Mouse (Mus musculus) kidney, embryonic 16.5 days (tissue): ENCODE data around the gene Itgal. TPM values are rescaled to one million over a fixed set of nuclear protein-coding genes. Genes with fewer than 3 reads are reported as not detected.
A peak's percentile ranks its signal among the peaks of the same experiment; 100 is the strongest.
"Not testable (repeated sequence)": the region's sequence is repeated elsewhere in the genome, so short reads cannot be mapped to it uniquely, and the experiment has no call there.

Experiments
- ATAC-seq: fragments of 200-750 bp; cut with Nextera tagmentation; 2 replicates; pipeline ENCODE4 v1.8.0; 2017; ENCODE audit warnings: moderate TSS enrichment; ENCODE audit not compliant: low FRiP score, low TSS enrichment
- H3K27ac ChIP-seq: fragments of 300-500 bp; sonication (generic); 2 replicates; pipeline ENCODE4 v1.5.1; 2014; ENCODE audit warnings: low read length
- H3K27me3 ChIP-seq: fragments of 300-500 bp; sonication (generic); 2 replicates; pipeline ENCODE4 v1.6.1; 2014; ENCODE audit warnings: low read length, control low read depth, mixed read lengths; ENCODE audit not compliant: insufficient read depth
- H3K36me3 ChIP-seq: fragments of 300-500 bp; sonication (generic); 2 replicates; pipeline ENCODE4 v1.6.1; 2014; ENCODE audit warnings: low read length, control low read depth, mixed read lengths; ENCODE audit not compliant: insufficient read depth
- H3K4me1 ChIP-seq: fragments of 300-500 bp; sonication (generic); 2 replicates; pipeline ENCODE4 v1.6.1; 2014; ENCODE audit warnings: low read length, control low read depth, mixed read lengths; ENCODE audit not compliant: insufficient read depth
- H3K4me2 ChIP-seq: fragments of 300-500 bp; sonication (generic); replicated peaks from 2 replicates; pipeline ENCODE4 v1.6.1; 2014; ENCODE audit warnings: low read depth, low read length
- H3K4me3 ChIP-seq: fragments of 300-500 bp; sonication (generic); 2 replicates; pipeline ENCODE4 v1.5.1; 2014; ENCODE audit warnings: mild to moderate bottlenecking, low read length
- H3K9ac ChIP-seq: fragments of 300-500 bp; sonication (generic); replicated peaks from 2 replicates; pipeline ENCODE4 v1.6.1; 2014; ENCODE audit warnings: low read length
- H3K9me3 ChIP-seq: fragments of 300-500 bp; sonication (generic); 2 replicates; pipeline ENCODE4 v1.6.1; 2016; ENCODE audit warnings: low read length, control low read depth
- WGBS: fragments of 180-500 bp; shearing (Covaris S2); extraction: QIAGEN DNeasy Blood & Tissue Kit; methylation state at CpG from one replicate; pipeline ENCODE4 v1.1.7; 2014; 5-methylcytosine and 5-hydroxymethylcytosine counted together
- polyA plus RNA-seq: library from polyadenylated mRNA; unstranded; fragments of >200 nt; fragmentation: Nextera tagmentation; extraction: Ambion mirVana; gene quantifications from 2 replicates; pipeline ENCODE4 v1.2.1, GENCODE M21; 2015

The Itgal gene
- 1.0 and 1.4 TPM in 2 replicates for polyA plus RNA-seq

GRCm38 (mm10) chr7:127296098-127296497, at the start of gene Itgal:
Itgal (plus strand) TSS chr7:127296260.
- Histone ChIP-seq H3K9ac (no peak within 1 kb of the TSS), H3K27me3 (no peaks in the 10 kb centered on the region), H3K4me3 (no peak within 1 kb of the TSS), H3K36me3 (no peaks in the 10 kb centered on the region), H3K4me1 (no peaks in the 10 kb centered on the region), H3K27ac (no peak within 1 kb of the TSS), H3K9me3 (no peaks in the 10 kb centered on the region), H3K4me2 (no peak within 1 kb of the TSS)
- ATAC-seq = no peak
- WGBS = 79% methylated on average over 11 of the region's 11 CpGs

GRCm38 (mm10) chr7:127250511-127250910, 45.5 kb upstream of the Itgal start:
- not testable (repeated sequence) for H3K4me3 ChIP-seq, H3K27ac ChIP-seq, H3K9ac ChIP-seq, ATAC-seq, H3K9me3 ChIP-seq, H3K4me2 ChIP-seq, H3K27me3 ChIP-seq
- 87% methylated on average over 8 of the region's 8 CpGs for WGBS
- Histone ChIP-seq H3K4me1 (peaks cover 11% of the 10 kb centered on the region), H3K36me3 (peaks cover 25% of the 10 kb centered on the region)

GRCm38 (mm10) chr7:127252414-127252813, 43.6 kb upstream of the Itgal start:
- Histone ChIP-seq H3K27me3 (no peaks in the 10 kb centered on the region), H3K27ac (no peak overlapping the region), H3K9ac (no peak overlapping the region), H3K4me1 (peaks cover 6% of the 10 kb centered on the region), H3K36me3 (peaks cover 31% of the 10 kb centered on the region), H3K4me3 (no peak overlapping the region), H3K9me3 (no peaks in the 10 kb centered on the region), H3K4me2 (no peak overlapping the region)
- ATAC-seq = no peak
- WGBS = 94% methylated on average over 2 of the region's 2 CpGs

- WGBS = 78% methylated on average over 6 of the region's 6 CpGs
- Histone ChIP-seq H3K27me3 (no peaks in the 10 kb centered on the region), H3K9me3 (no peaks in the 10 kb centered on the region), H3K4me3 (peak overlapping the region; percentile 68), H3K36me3 (peaks cover 38% of the 10 kb centered on the region), H3K4me1 (peaks cover 6% of the 10 kb centered on the region), H3K4me2 (peak overlapping the region; percentile 69), H3K27ac (peak overlapping the region; percentile 93; the same call in 1 of the 2 replicates), H3K9ac (peak overlapping the region; percentile 86)
- ATAC-seq = no peak
Measured at GRCm38 (mm10) chr7:127253341-127253740, 42.7 kb upstream of the Itgal start.

- under 1% methylated on average over 135 of the region's 136 CpGs for WGBS
Measured at GRCm38 (mm10) chr7:127253821-127254769, 42.0 kb upstream of the Itgal start.

GRCm38 (mm10) chr7:127255008-127255407, 41.1 kb upstream of the Itgal start:
- Histone ChIP-seq H3K36me3 (peaks cover 31% of the 10 kb centered on the region), H3K27me3 (no peaks in the 10 kb centered on the region), H3K4me3 (peak overlapping the region; percentile 68), H3K9ac (peak overlapping the region; percentile 73), H3K27ac (peak overlapping the region; percentile 93; the same call in 1 of the 2 replicates), H3K4me2 (peak overlapping the region; percentile 69), H3K4me1 (peaks cover 17% of the 10 kb centered on the region), H3K9me3 (no peaks in the 10 kb centered on the region)
- no peak for ATAC-seq
- 14% methylated on average over 4 of the region's 4 CpGs for WGBS

More at GRCm38 (mm10) chr7:127253821-127254769, 42.0 kb upstream of the Itgal start:
- Histone ChIP-seq H3K36me3 (peaks cover 38% of the 10 kb centered on the region), H3K4me1 (peaks cover 9% of the 10 kb centered on the region), H3K4me3 (peak overlapping the region; percentile 68), H3K4me2 (peak overlapping the region; percentile 69), H3K9me3 (no peaks in the 10 kb centered on the region), H3K27ac (peak overlapping the region; percentile 93), H3K9ac (peak overlapping the region; percentile 86), H3K27me3 (no peaks in the 10 kb centered on the region)
- ATAC-seq = peak; percentile 94

GRCm38 (mm10) chr7:127255965-127256364, 40.1 kb upstream of the Itgal start:
- peaks cover 26% of the 10 kb centered on the region for H3K36me3 ChIP-seq
- no peak overlapping the region for H3K4me3 ChIP-seq
- WGBS = 85% methylated on average over 2 of the region's 2 CpGs
- no peaks in the 10 kb centered on the region for H3K27me3 ChIP-seq
- H3K9ac ChIP-seq = no peak overlapping the region
- peaks cover 19% of the 10 kb centered on the region for H3K4me1 ChIP-seq
- no peak for ATAC-seq
- H3K27ac ChIP-seq = no peak overlapping the region
- no peak overlapping the region for H3K4me2 ChIP-seq
- H3K9me3 ChIP-seq = no peaks in the 10 kb centered on the region

- no peak for ATAC-seq
- H3K9me3 ChIP-seq = no peaks in the 10 kb centered on the region
- WGBS = 92% methylated on average over 5 of the region's 5 CpGs
- no peak overlapping the region for H3K4me2 ChIP-seq
- no peak overlapping the region for H3K4me3 ChIP-seq
- H3K36me3 ChIP-seq = peaks cover 23% of the 10 kb centered on the region
- no peaks in the 10 kb centered on the region for H3K27me3 ChIP-seq
- no peak overlapping the region for H3K27ac ChIP-seq
- no peak overlapping the region for H3K9ac ChIP-seq
- peaks cover 23% of the 10 kb centered on the region for H3K4me1 ChIP-seq
Measured at GRCm38 (mm10) chr7:127256518-127256917, 39.5 kb upstream of the Itgal start.

GRCm38 (mm10) chr7:127259186-127259905, 36.7 kb upstream of the Itgal start:
- Histone ChIP-seq H3K27me3 (no peaks in the 10 kb centered on the region), H3K4me3 (peak overlapping the region; percentile 76), H3K4me2 (peak overlapping the region; percentile 90), H3K4me1 (peaks cover 23% of the 10 kb centered on the region), H3K9me3 (no peaks in the 10 kb centered on the region), H3K27ac (no peak overlapping the region), H3K9ac (peak overlapping the region; percentile 77; the same call in 1 of the 2 replicates), H3K36me3 (peaks cover 16% of the 10 kb centered on the region)
- no peak for ATAC-seq
- WGBS = 72% methylated on average over 8 of the region's 8 CpGs
